Comparison of ENCODE assay signal across 11 mouse cellular contexts in the genomic region with DNA sequence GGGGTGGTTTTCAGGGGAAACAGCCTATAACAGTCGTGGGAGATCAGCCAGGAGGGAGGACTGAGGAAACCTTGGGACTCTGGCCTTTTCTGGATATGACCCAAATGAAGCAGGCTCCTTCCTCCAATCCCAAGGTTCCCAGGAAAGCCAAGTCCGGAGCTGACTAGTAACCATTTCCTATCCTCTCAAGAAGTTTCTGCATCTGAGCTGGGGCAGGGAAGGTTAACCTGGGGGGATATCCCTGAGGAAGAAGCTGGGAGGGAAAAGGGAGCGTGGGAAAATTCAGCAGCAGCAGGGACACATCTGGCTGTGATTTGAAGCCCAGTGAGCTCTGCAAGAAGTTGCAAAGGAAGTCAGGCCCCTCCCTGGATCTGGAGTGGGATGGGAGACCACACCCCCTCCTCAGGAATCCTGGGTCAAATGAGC. TPM values are rescaled to one million over a fixed set of nuclear protein-coding genes. Genes with fewer than 3 reads are reported as not detected.
DNase-seq lines count a peak whose midpoint lies in the region; ATAC-seq and TF ChIP-seq lines count a peak whose summit lies in the region.
"Had no signal": no experiment of that assay in that cellular context is flagged by ENCODE, and none has a peak within 500 bp of the region (broad histone marks: within the 10 kb centered on the region; RNA-seq: fewer than 3 reads in every experiment).

No protein-coding gene starts in this region.

- H3K4me1 ChIP-seq in liver, adult 2 months (ENCODE audit: control insufficient read depth, insufficient read depth, low read length) = peaks cover 30% of the 10 kb centered on the region
- H3K4me1 ChIP-seq in liver, embryonic 12.5 days = peaks cover 45% of the 10 kb centered on the region
- peaks cover 49% of the 10 kb centered on the region for H3K4me1 ChIP-seq in heart, embryonic 13.5 days
- H3K4me1 ChIP-seq in cerebellum, adult 2 months (ENCODE audit: control insufficient read depth, insufficient read depth, low read length) = peaks cover 51% of the 10 kb centered on the region

- 0 out of 2 replicates have a peak, but pooled peaks cover 2% of the 10 kb centered on the region for H3K79me2 ChIP-seq in liver, adult 2 months (ENCODE audit: control insufficient read depth, insufficient read depth, low read length)

- no peak for ATAC-seq in liver, embryonic 12.5 days
- ATAC-seq in heart, embryonic 13.5 days (ENCODE audit: extremely low read depth, insufficient number of reproducible peaks, low FRiP score, low TSS enrichment) = no peak
- ATAC-seq: midbrain, embryonic 13.5 days had no signal

- H3K4me2 ChIP-seq in liver, embryonic 12.5 days = no peak overlapping the region
- no peak overlapping the region for H3K4me2 ChIP-seq in heart, embryonic 13.5 days
- H3K4me2 ChIP-seq: midbrain, embryonic 13.5 days had no signal

- no peaks in the 10 kb centered on the region for H3K9me3 ChIP-seq in liver, embryonic 12.5 days (replicated peaks)
- H3K9me3 ChIP-seq in heart, embryonic 13.5 days = no peaks in the 10 kb centered on the region
- H3K9me3 ChIP-seq: midbrain, embryonic 13.5 days had no signal

- peak overlapping the region; percentile 37 for H3K27ac ChIP-seq in liver, adult 2 months (replicated peaks; ENCODE audit: insufficient read depth, low read depth, low read length)
- H3K27ac ChIP-seq in liver, embryonic 12.5 days = no peak overlapping the region
- H3K27ac ChIP-seq in heart, embryonic 13.5 days (replicated peaks) = peak overlapping the region; percentile 44
- no peak overlapping the region for H3K27ac ChIP-seq in cerebellum, adult 2 months (ENCODE audit: insufficient read depth, low read length)

- no peak overlapping the region for H3K4me3 ChIP-seq in liver, adult 2 months (ENCODE audit: insufficient read depth, low read depth, low read length)
- no peak overlapping the region for H3K4me3 ChIP-seq in liver, embryonic 12.5 days
- no peak overlapping the region for H3K4me3 ChIP-seq in heart, embryonic 13.5 days
- H3K4me3 ChIP-seq in cerebellum, adult 2 months (replicated peaks; ENCODE audit: insufficient read depth, low read depth, low read length) = no peak overlapping the region
- H3K4me3 ChIP-seq: midbrain, embryonic 13.5 days had no signal

- peak; percentile 52 for DNase-seq in cerebellum, adult 11-12 months
- DNase-seq in cerebellum, adult 8-10 months = no peak
- DNase-seq in liver, adult 2 months (ENCODE audit: extremely low read depth, low read depth, low spot score) = peak; percentile 35
- DNase-seq in kidney, postnatal 14 days = peak; percentile 67
- DNase-seq in cerebellum, postnatal 36 days = no peak
- DNase-seq in cerebellum, adult 2 months = no peak
- DNase-seq: B cell, adult 2 months; right cerebral cortex, adult 18-20 months had no signal

- no peaks in the 10 kb centered on the region for H3K27me3 ChIP-seq in liver, adult 2 months (ENCODE audit: control insufficient read depth, insufficient read depth, low read length)
- H3K27me3 ChIP-seq in liver, embryonic 12.5 days (replicated peaks) = 0 out of 2 replicates have a peak, but pooled peaks cover 8% of the 10 kb centered on the region
- no peaks in the 10 kb centered on the region for H3K27me3 ChIP-seq in heart, embryonic 13.5 days (replicated peaks)
- H3K27me3 ChIP-seq in cerebellum, adult 2 months (ENCODE audit: control insufficient read depth, insufficient read depth, low read length) = no peaks in the 10 kb centered on the region
- H3K27me3 ChIP-seq: midbrain, embryonic 13.5 days had no signal

- WGBS in liver, adult 2 months = 41% methylated on average over 3 of the region's 3 CpGs
- 69% methylated on average over 3 of the region's 3 CpGs for WGBS in liver, embryonic 12.5 days (ENCODE audit: insufficient replicate concordance)
- 49% methylated on average over 3 of the region's 3 CpGs for WGBS in heart, embryonic 13.5 days
- WGBS in cerebellum, adult 2 months = 53% methylated on average over 3 of the region's 3 CpGs

- no peaks in the 10 kb centered on the region for H3K36me3 ChIP-seq in liver, adult 2 months (ENCODE audit: control insufficient read depth, insufficient read depth, low read length)
- H3K36me3 ChIP-seq in liver, embryonic 12.5 days = peaks cover 19% of the 10 kb centered on the region
- peaks cover 34% of the 10 kb centered on the region for H3K36me3 ChIP-seq in heart, embryonic 13.5 days

- no peak for TF ChIP-seq CTCF in liver, adult 2 months (IDR thresholded peaks at IDR 0.05; ENCODE audit: low read depth, low read length)
- TF ChIP-seq CTCF in cerebellum, adult 2 months (IDR thresholded peaks at IDR 0.05; ENCODE audit: borderline replicate concordance, insufficient read depth, low read depth, low read length) = no peak

- TF ChIP-seq POLR2A in liver, adult 2 months (IDR thresholded peaks at IDR 0.05; ENCODE audit: extremely low read depth, insufficient read depth, low read length) = no peak
- TF ChIP-seq POLR2A in cerebellum, adult 2 months (IDR thresholded peaks at IDR 0.05; ENCODE audit: borderline replicate concordance, insufficient read depth, low read length) = no peak

- no peak overlapping the region for H3K9ac ChIP-seq in liver, adult 2 months (ENCODE audit: low read depth, low read length)
- H3K9ac ChIP-seq in liver, embryonic 12.5 days = no peak overlapping the region
- peak overlapping the region; percentile 3; the same call in 1 of the 2 replicates for H3K9ac ChIP-seq in heart, embryonic 13.5 days
- H3K9ac ChIP-seq: midbrain, embryonic 13.5 days had no signal

RNA-seq across cellular contexts. Expression of gene Rdh5, which starts 1.9 kb away (rescaled TPM):
- 30.4 and 33.8 TPM in 2 replicates for total RNA-seq in liver, adult 2 months (2014; rRNA removed)
- polyA plus RNA-seq in liver, adult 2 months (2012; rRNA removed) = 86.2 and 91.8 TPM in 2 replicates
- 8.2 and 9.0 TPM in 2 replicates for polyA plus RNA-seq in liver, embryonic 12.5 days (2016; fragmentation: Nextera tagmentation; extraction: Ambion mirVana)
- polyA plus RNA-seq in heart, embryonic 13.5 days (2015; fragmentation: Nextera tagmentation; extraction: Ambion mirVana) = 8.9 and 10.3 TPM in 2 replicates
- polyA plus RNA-seq in cerebellum, adult 2 months (2012; rRNA removed) = 37.0 and 45.7 TPM in 2 replicates

RNA-seq across cellular contexts. Expression of gene Bloc1s1, which starts 3.1 kb away (rescaled TPM):
- total RNA-seq in liver, adult 2 months (2014; rRNA removed) = 91.1 and 106 TPM in 2 replicates
- 192 and 226 TPM in 2 replicates for polyA plus RNA-seq in liver, adult 2 months (2012; rRNA removed)
- 82.5 and 83.0 TPM in 2 replicates for polyA plus RNA-seq in liver, embryonic 12.5 days (2016; fragmentation: Nextera tagmentation; extraction: Ambion mirVana)
- 199 and 223 TPM in 2 replicates for polyA plus RNA-seq in heart, embryonic 13.5 days (2015; fragmentation: Nextera tagmentation; extraction: Ambion mirVana)
- polyA plus RNA-seq in cerebellum, adult 2 months (2012; rRNA removed) = 350 and 357 TPM in 2 replicates

RNA-seq across cellular contexts. Expression of gene Itga7, which starts 12.9 kb away (rescaled TPM):
- total RNA-seq in liver, adult 2 months (2014; rRNA removed) = 4.6 and 4.9 TPM in 2 replicates
- polyA plus RNA-seq in liver, adult 2 months (2012; rRNA removed) = 9.5 and 11.0 TPM in 2 replicates
- 0.12 and 0.17 TPM in 2 replicates for polyA plus RNA-seq in liver, embryonic 12.5 days (2016; fragmentation: Nextera tagmentation; extraction: Ambion mirVana)
- polyA plus RNA-seq in heart, embryonic 13.5 days (2015; fragmentation: Nextera tagmentation; extraction: Ambion mirVana) = 2.4 and 2.9 TPM in 2 replicates
- 96.2 and 106 TPM in 2 replicates for polyA plus RNA-seq in cerebellum, adult 2 months (2012; rRNA removed)

RNA-seq across cellular contexts. Expression of gene Cd63, which starts 20.0 kb away (rescaled TPM):
- 4.1 and 5.2 TPM in 2 replicates for total RNA-seq in liver, adult 2 months (2014; rRNA removed)
- 2.9 and 4.4 TPM in 2 replicates for polyA plus RNA-seq in liver, adult 2 months (2012; rRNA removed)
- polyA plus RNA-seq in liver, embryonic 12.5 days (2016; fragmentation: Nextera tagmentation; extraction: Ambion mirVana) = 127 and 129 TPM in 2 replicates
- 370 and 426 TPM in 2 replicates for polyA plus RNA-seq in heart, embryonic 13.5 days (2015; fragmentation: Nextera tagmentation; extraction: Ambion mirVana)
- polyA plus RNA-seq in cerebellum, adult 2 months (2012; rRNA removed) = 108 and 110 TPM in 2 replicates

RNA-seq across cellular contexts. Expression of gene Gdf11, which starts 29.2 kb away (rescaled TPM):
- 0.09 and 0.13 TPM in 2 replicates for total RNA-seq in liver, adult 2 months (2014; rRNA removed)
- 0.04 and 0.05 TPM in 2 replicates for polyA plus RNA-seq in liver, adult 2 months (2012; rRNA removed)
- polyA plus RNA-seq in liver, embryonic 12.5 days (2016; fragmentation: Nextera tagmentation; extraction: Ambion mirVana) = 1.8 and 1.9 TPM in 2 replicates
- 2.8 and 3.6 TPM in 2 replicates for polyA plus RNA-seq in heart, embryonic 13.5 days (2015; fragmentation: Nextera tagmentation; extraction: Ambion mirVana)
- 13.6 and 14.8 TPM in 2 replicates for polyA plus RNA-seq in cerebellum, adult 2 months (2012; rRNA removed)

Comparison
In these comparisons a context has a peak if more than half of its experiments do, and no peak if none do; other contexts are left out.
1. DNase-seq: peak in cerebellum, adult 11-12 months (single experiment), liver, adult 2 months (single experiment) and kidney, postnatal 14 days (single experiment); none in cerebellum, adult 8-10 months (single experiment), cerebellum, postnatal 36 days (0 of 2) and cerebellum, adult 2 months (0 of 2).
2. H3K27ac ChIP-seq: peak in liver, adult 2 months (single experiment) and heart, embryonic 13.5 days (single experiment); none in liver, embryonic 12.5 days (single experiment) and cerebellum, adult 2 months (single experiment).